Mouse (Mus musculus) cortical plate, adult 2 months (tissue): Measurements from ENCODE around the gene Dst. TPM values are rescaled to one million over a fixed set of nuclear protein-coding genes. Genes with fewer than 3 reads are reported as not detected.
A peak's percentile ranks its signal among the peaks of the same experiment; 100 is the strongest.

Experiments used
- H3K27ac ChIP-seq: fragments of 200-500 bp; 2 replicates; pipeline ENCODE4 v1.5.1; 2012; ENCODE audit warnings: low read length, control low read depth, inconsistent platforms; ENCODE audit not compliant: insufficient read depth
- H3K4me1 ChIP-seq: fragments of 200-500 bp; 2 replicates; pipeline ENCODE4 v1.6.1; 2011; ENCODE audit warnings: low read length; ENCODE audit not compliant: control insufficient read depth, insufficient read depth
- H3K4me3 ChIP-seq: fragments of 200-500 bp; 2 replicates; pipeline ENCODE4 v1.5.1; 2011; ENCODE audit warnings: mild to moderate bottlenecking, low read length, control low read depth; ENCODE audit not compliant: insufficient read depth
- CTCF ChIP-seq: fragments of 200-500 bp; IDR thresholded peaks from 2 replicates; pipeline ENCODE4 v1.5.1; 2011; ENCODE audit warnings: mild to moderate bottlenecking, control low read depth, low read length; ENCODE audit not compliant: insufficient read depth; ENCODE audit errors: extremely low read depth
- POLR2A ChIP-seq: fragments of 200-500 bp; IDR thresholded peaks from 2 replicates; pipeline ENCODE4 v1.6.1; 2011; ENCODE audit warnings: mild to moderate bottlenecking, low read length, control low read depth; ENCODE audit not compliant: insufficient read depth; ENCODE audit errors: extremely low read depth
- polyA plus RNA-seq: library from polyadenylated mRNA; depleted of rRNA; stranded (reverse); fragments of >200 nt; gene quantifications from 2 replicates; pipeline ENCODE4 v1.2.3, GENCODE M21; 2012

Dst gene
- polyA plus RNA-seq, 1 experiment: 88.5 TPM

DNA sequence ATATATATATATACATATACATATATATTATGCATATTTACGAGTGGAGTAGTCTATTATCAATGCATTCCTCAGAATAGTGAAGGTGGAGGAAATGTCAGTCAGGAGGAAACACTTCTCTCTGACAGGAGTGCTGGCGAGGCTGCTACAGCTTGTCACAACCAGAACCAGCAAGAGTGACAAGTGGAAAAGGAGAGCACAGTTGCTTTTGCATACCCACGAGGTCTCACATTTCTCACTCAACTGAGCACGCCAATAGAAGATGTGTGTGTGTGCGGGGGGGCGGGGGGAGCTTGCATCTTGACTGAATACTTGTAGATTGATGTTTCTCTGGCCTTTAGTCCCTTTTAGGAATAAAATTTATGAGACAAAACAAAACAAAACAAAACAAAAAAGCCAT is 11.9 kb upstream of the Dst start:
- Histone ChIP-seq H3K4me3 (no peak overlapping the region), H3K27ac (no peak overlapping the region), H3K4me1 (no peaks in the 10 kb centered on the region)
- TF ChIP-seq CTCF (no peak), POLR2A (no peak)

DNA sequence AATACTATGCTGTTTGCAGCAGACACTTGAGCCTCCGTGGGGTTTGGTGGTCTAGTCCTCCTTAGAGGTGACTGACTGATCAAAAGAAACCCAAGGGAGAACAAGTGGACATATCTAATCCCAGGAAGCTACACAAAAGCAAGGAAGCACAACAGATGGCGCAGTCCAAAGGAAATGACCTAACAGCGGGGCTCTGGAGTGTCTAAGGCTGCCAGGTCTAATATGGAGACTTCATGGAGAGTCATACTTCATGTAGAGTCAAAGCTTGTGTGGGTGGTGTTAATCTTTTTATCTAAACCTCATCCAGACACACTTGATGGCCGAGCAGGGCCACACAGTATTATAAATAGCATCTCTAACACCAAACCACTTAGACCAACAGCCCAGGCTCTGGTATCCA is 11.4 kb upstream of the Dst start:
- TF ChIP-seq CTCF (no peak), POLR2A (no peak)
- no peak overlapping the region for H3K4me3 ChIP-seq
- no peak overlapping the region for H3K27ac ChIP-seq
- no peaks in the 10 kb centered on the region for H3K4me1 ChIP-seq

DNA sequence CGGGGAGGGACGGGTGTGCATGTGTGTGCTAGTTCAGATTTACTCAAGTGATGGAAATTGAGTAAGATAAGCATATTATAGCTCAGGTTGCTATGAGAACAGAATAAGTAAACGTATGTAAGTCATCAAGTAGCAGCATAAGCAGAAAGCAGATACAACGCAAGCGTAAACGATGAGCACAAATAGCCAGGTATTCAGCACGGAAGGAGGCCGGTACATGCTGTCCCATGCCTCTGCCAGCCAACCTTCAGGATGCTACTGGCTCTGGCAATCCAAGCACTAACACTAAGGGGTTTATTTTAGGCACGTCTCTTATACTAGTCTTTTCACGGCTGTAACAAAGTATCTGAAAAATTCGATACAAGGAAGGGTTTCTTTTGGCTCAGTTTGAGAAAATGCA is 10.6 kb upstream of the Dst start:
- Histone ChIP-seq H3K4me3 (no peak overlapping the region), H3K4me1 (no peaks in the 10 kb centered on the region), H3K27ac (no peak overlapping the region)
- TF ChIP-seq CTCF (no peak), POLR2A (no peak)

DNA sequence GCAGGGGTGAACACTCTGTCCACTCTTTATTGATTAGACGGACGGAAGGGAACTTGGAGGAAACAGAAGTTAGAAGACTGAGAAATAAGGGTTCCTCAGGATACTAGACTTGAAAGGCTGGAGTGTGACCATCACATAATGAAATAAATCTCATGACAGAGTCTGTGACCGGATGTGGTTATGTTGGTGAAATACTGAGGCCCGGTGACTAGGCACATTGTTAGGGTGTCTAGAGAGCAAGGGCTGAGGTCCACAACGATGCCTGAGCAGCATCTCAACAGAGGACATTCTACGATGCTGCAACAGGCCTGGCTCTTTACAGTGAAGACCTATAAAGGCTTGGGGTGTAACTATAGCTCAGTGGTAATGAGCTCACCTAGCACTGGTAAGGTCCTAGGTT is 9.7 kb upstream of the Dst start:
- H3K27ac ChIP-seq: no peak overlapping the region
- no peak for TF ChIP-seq CTCF
- TF ChIP-seq POLR2A: no peak
- H3K4me1 ChIP-seq: no peaks in the 10 kb centered on the region
- no peak overlapping the region for H3K4me3 ChIP-seq

DNA sequence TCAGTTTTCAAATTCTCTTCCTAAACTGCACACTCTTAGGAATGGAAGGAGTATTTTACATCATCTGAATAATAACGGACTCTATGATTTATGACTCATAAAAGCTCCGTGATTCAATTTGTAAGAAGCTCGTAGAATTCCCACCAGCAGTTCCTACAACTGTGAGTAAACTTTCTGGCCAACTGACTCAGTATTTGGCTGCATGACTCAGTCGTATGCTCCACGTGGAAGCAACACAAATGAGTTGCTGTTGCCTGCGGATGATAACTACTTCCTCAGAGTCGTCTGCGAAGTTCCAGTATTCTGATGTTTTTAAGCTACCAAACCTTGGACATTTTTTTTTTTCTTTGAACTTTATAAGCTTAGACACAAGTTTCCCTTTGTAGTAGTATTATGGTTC is 7.8 kb upstream of the Dst start:
- H3K4me1 ChIP-seq: no peaks in the 10 kb centered on the region
- no peak overlapping the region for H3K27ac ChIP-seq
- H3K4me3 ChIP-seq: no peak overlapping the region
- TF ChIP-seq POLR2A (no peak), CTCF (no peak)

DNA sequence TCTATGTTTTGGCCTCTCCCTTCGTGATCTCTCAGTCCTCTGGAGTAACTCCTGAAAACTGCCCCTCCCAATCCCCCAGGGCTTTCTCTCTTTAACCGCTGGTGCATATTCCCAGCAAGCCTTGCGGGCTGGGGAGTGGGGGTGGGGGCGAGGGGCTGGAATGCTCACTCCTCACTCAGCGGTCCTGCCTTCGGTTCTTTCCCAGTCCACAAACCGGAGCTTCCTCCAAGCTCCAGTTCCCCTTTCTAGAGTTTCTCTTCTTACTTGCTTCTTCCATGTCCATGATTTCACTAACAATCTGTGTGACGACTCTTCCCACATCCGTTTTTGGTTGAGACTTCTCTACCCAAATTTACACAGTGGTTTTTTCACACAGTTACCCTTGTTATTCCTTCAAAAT is 4.4 kb upstream of the Dst start:
- TF ChIP-seq POLR2A: no peak
- TF ChIP-seq CTCF: no peak
- Histone ChIP-seq H3K27ac (no peak overlapping the region), H3K4me1 (no peaks in the 10 kb centered on the region), H3K4me3 (no peak overlapping the region)

GRCm38 (mm10) chr1:33906216-33906615 is 1.8 kb upstream of the Dst start:
- H3K4me1 ChIP-seq: peaks cover 1% of the 10 kb centered on the region; the same call in 1 of the 2 replicates
- H3K27ac ChIP-seq: no peak overlapping the region
- H3K4me3 ChIP-seq: peak overlapping the region; percentile 87
- no peak for TF ChIP-seq CTCF
- TF ChIP-seq POLR2A: no peak

GRCm38 (mm10) chr1:33906927-33907326 is 1.1 kb upstream of the Dst start:
- peak overlapping the region; percentile 16; the same call in 1 of the 2 replicates for H3K27ac ChIP-seq
- peaks cover 1% of the 10 kb centered on the region; the same call in 1 of the 2 replicates for H3K4me1 ChIP-seq
- peak overlapping the region; percentile 87 for H3K4me3 ChIP-seq
- no peak for TF ChIP-seq POLR2A
- TF ChIP-seq CTCF: no peak

DNA sequence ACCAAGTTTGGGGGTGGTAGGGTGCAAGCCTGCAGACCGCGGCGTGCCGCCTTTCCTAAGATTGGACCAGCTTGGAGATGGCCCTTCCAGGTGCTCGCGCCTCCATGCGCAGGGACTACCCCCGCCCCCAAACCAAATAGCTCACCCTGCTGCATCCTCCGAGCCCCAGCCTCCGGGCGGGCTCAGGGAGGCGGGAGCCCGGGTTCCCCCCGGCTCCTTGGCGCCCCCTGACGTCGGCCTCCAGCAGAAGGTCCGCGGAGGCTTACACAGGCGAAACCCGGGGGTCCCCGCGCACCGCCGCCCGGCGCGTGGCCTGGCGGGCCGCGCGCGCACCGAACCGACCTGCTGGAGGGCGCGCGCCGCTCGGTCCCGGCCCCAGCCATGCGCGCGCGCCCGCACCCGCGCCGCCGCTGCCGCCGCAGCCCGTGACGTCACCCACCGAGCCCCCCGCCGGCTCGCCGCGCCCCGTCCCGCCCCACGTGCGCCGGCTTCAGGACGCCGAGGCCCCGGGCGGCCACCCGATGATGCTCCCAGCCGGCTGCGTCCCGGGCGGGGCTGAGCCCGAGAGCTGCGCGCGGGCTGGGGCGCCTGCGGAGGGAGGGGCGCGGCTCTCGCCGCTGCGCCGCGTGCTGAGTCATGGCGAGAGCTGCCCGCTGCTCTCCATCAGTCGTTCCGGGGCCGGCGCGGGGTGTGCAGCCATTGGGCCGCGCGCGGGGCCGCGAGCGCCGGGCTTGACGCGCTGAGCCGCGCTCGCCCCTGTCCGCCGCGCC is 419 bp upstream of the Dst start, which contains the start of gene Bend6:
Gene Bend6, minus strand, starts transcription at position 396 of the 770 bp plus-strand sequence.
- TF ChIP-seq POLR2A (0 out of 2 replicates have a peak, but pooled peaks have one; percentile 19), CTCF (no peak)
- H3K4me3 ChIP-seq: peak within 1 kb of the TSS; percentile 87
- peak within 1 kb of the TSS; percentile 61; the same call in 1 of the 2 replicates for H3K27ac ChIP-seq
- H3K4me1 ChIP-seq: peaks cover 1% of the 10 kb centered on the region; the same call in 1 of the 2 replicates

- Histone ChIP-seq H3K4me3 (no peak overlapping the region), H3K27ac (no peak overlapping the region), H3K4me1 (peaks cover 1% of the 10 kb centered on the region; the same call in 1 of the 2 replicates)
- TF ChIP-seq POLR2A: no peak
These were observed 3.6 kb downstream of the Dst start for GRCm38 (mm10) chr1:33911589-33911988.

GRCm38 (mm10) chr1:33916554-33916953 is 8.5 kb downstream of the Dst start:
- H3K27ac ChIP-seq: no peak overlapping the region
- no peaks in the 10 kb centered on the region for H3K4me1 ChIP-seq
- no peak overlapping the region for H3K4me3 ChIP-seq
- TF ChIP-seq POLR2A: no peak
- no peak for TF ChIP-seq CTCF
